Mouse (Mus musculus) C2C12 (cell line): ENCODE data around the gene Ssr3. TPM values are rescaled to one million over a fixed set of nuclear protein-coding genes. Genes with fewer than 3 reads are reported as not detected.

ENCODE experiments used
- H3K27me3 ChIP-seq: one replicate; pipeline ENCODE4 v1.6.1; 2011; ENCODE audit not compliant: control insufficient read depth, insufficient read depth, insufficient read length
- H3K36me3 ChIP-seq: one replicate; pipeline ENCODE4 v1.6.1; 2011; ENCODE audit not compliant: control insufficient read depth, insufficient read depth
- H3K4me3 ChIP-seq: one replicate; pipeline ENCODE4 v1.5.1; 2011; ENCODE audit warnings: mild to moderate bottlenecking, control low read depth; ENCODE audit not compliant: poor library complexity, insufficient read depth, severe bottlenecking
- H3K79me2 ChIP-seq: one replicate; pipeline ENCODE4 v1.6.1; 2011; ENCODE audit not compliant: control insufficient read depth, insufficient read depth
- H3K79me3 ChIP-seq: one replicate; pipeline ENCODE4 v1.6.1; 2011; ENCODE audit warnings: low read depth, control low read depth
- H3ac ChIP-seq: one replicate; pipeline ENCODE3; 2011; ENCODE audit warnings: low read depth; ENCODE audit not compliant: control insufficient read depth, insufficient read length
- CEBPB ChIP-seq: IDR thresholded peaks from one replicate; pipeline ENCODE4 v1.6.1; 2011; ENCODE audit warnings: low read depth, mild to moderate bottlenecking, control low read depth, moderate library complexity
- CTCF ChIP-seq: IDR thresholded peaks from one replicate; pipeline ENCODE4 v1.5.1; 2011; ENCODE audit not compliant: control insufficient read depth, insufficient read depth, insufficient read length
- FOSL1 ChIP-seq: IDR thresholded peaks from one replicate; pipeline ENCODE4 v1.8.0; 2011; ENCODE audit warnings: mild to moderate bottlenecking, low read length; ENCODE audit not compliant: poor library complexity, insufficient read depth, severe bottlenecking
- MAX ChIP-seq: IDR thresholded peaks from one replicate; pipeline ENCODE4 v1.6.1; 2011; ENCODE audit warnings: mild to moderate bottlenecking, control low read depth
- MYOD1 ChIP-seq: IDR thresholded peaks from one replicate; pipeline ENCODE4 v1.6.1; 2011; ENCODE audit warnings: low read depth; ENCODE audit not compliant: control insufficient read depth, insufficient read length
- MYOG ChIP-seq: IDR thresholded peaks from one replicate; pipeline ENCODE4 v1.6.1; 2011; ENCODE audit not compliant: control insufficient read depth, insufficient read length; ENCODE audit errors: extremely low read depth
- USF1 ChIP-seq: IDR thresholded peaks from one replicate; pipeline ENCODE4 v1.6.1; 2011; ENCODE audit warnings: low read depth, mild to moderate bottlenecking, control low read depth, moderate library complexity
- polyA plus RNA-seq: library from polyadenylated mRNA; unstranded; fragments of >200 nt; fragmentation: generic; extraction: Trizol; gene quantifications from one replicate; pipeline ENCODE4 v1.2.1, GENCODE M21; 2012; ENCODE audit warnings: missing spikeins

Gene Ssr3
- polyA plus RNA-seq, 1 experiment = 94.4 TPM

DNA sequence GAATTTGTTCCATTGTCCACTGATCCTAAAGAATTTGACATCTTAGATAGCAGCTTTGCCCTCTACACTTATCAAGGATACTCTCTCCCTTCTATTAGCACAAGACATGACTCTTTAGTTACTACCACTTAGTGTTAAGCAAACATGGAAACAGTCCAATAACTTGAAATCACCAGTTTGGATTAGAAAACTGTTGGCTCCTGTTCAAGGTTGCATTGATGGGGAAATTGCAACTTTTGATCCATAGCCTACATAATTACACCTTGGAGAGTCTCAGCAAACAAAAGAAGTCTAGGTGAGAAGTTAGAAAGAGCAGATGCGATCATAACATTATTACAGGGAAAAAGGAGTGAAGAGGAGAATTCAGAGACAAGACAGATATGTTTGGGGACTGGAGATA lies 46.2 kb downstream of the Ssr3 start:
- Histone ChIP-seq H3K4me3 (no peak overlapping the region), H3K79me2 (no peaks in the 10 kb centered on the region), H3K79me3 (no peaks in the 10 kb centered on the region), H3ac (no peak overlapping the region), H3K27me3 (no peaks in the 10 kb centered on the region), H3K36me3 (no peaks in the 10 kb centered on the region)
- no peak for TF ChIP-seq FOSL1
- TF ChIP-seq MYOD1 = no peak
- TF ChIP-seq CTCF = no peak
- no peak for TF ChIP-seq CEBPB
- TF ChIP-seq USF1 = no peak
- no peak for TF ChIP-seq MAX
- TF ChIP-seq MYOG = no peak

DNA sequence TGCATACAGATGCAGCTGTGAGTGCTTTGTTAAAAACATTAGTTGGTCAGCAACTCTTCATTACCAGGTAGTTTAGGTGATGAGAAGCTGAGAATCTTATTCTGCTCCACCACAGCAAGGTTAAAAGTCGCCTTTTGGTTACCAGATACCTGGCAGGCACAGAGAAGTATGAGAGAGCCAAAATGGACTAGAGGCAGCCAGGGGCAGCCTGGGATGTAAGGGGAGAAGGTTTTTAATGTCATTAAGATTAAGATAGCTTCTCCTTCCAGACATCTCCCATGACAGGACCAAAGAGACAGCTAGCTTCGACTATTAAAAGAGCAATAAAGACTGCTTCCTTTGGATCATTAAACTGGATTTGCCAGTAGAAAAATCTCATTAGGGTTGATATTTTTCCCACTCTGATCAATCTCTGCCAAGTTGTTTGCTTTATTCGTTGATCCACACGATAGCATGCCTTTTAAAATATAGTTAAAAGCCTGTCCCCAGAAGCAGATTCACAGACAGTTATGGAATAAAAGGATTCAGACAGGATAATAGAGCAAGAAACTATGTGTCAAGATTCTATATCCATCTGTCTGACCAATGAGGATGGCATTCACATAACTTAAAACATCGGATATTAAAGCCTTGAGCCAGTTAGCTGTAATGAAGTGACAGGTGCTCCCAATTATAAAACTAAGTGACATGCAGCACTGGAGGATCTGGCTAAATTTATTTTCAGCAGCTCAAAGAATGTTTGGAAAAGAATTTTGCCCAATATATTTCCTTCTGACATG lies 52.1 kb downstream of the Ssr3 start:
- no peaks in the 10 kb centered on the region for H3K36me3 ChIP-seq
- H3K27me3 ChIP-seq = no peaks in the 10 kb centered on the region
- H3K79me3 ChIP-seq = no peaks in the 10 kb centered on the region
- no peak overlapping the region for H3K4me3 ChIP-seq
- H3K79me2 ChIP-seq = no peaks in the 10 kb centered on the region
- TF ChIP-seq CEBPB = no peak
- no peak overlapping the region for H3ac ChIP-seq

DNA sequence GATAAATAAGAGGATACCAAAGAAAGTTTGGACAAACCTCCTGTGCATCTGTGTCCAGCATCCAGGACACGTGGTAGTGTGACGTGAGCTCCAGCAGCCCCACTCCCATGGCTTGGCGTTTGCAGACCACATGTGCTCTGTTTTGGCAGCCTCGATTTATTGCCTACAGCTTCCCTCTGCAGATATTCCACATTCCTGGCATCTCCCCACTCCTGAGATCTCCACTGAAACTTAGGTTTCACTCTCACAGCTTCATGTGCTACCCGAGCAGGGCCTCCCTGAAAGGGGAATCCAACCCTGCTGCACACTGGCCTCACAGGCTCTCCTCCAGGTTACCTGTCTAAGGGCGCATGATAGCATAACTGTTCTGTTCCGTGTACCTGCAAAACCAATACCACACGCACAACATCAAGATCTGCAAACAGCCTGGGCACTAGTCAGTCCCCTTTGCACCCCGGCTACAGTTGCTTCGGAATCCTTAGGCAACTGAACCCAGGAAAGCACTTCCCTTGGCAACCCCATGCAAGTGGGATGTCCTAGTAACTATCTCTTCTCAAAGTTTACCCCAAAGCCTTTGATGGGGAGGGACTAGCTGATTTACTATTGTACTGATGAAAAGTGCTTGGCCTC lies 54.5 kb downstream of the Ssr3 start:
- Histone ChIP-seq H3K36me3 (no peaks in the 10 kb centered on the region), H3K27me3 (no peaks in the 10 kb centered on the region), H3ac (no peak overlapping the region)

More for the DNA sequence above, 54.5 kb downstream of the Ssr3 start:
- TF ChIP-seq MYOG (no peak), MAX (no peak), CTCF (no peak), MYOD1 (no peak), FOSL1 (no peak), CEBPB (no peak), USF1 (no peak)
- no peaks in the 10 kb centered on the region for H3K79me2 ChIP-seq
- no peak overlapping the region for H3K4me3 ChIP-seq
- H3K79me3 ChIP-seq = no peaks in the 10 kb centered on the region

Other genes starting within 250 kb of the Ssr3 start
- 2.9 TPM for gene Tiparp, start 135.8 kb upstream of the Ssr3 start, polyA plus RNA-seq